Mouse (Mus musculus): Measurements from ENCODE around the gene Spata32.

DNA sequence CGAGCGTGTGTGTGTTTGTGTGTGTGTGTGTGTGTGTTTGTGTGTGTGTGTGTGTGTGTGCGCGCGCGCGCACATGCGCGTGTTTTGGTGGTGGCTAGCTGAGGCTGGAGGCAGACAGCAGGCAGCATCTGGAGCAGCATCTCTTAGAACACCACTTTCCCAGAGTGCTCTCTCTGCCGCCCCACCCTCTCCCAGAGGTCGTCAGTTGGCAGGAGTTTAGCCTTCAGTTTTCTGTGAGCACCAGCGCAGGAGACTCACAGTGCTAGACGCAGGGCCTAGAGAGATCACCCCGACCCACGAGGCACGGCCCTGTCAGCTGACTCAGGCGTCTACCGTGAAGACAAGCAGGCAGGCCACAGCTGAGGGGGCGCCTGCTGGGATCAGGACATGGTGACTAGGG is 12.4 kb upstream of the Spata32 start:
- TF ChIP-seq TAL1 (IDR thresholded peaks at IDR 0.05; ENCODE audit: low read length) (no peak), GATA1 (IDR thresholded peaks at IDR 0.05; ENCODE audit: low read length) (no peak)

Data from erythroblast, embryonic 14.5 days (primary cell).